Mouse (Mus musculus): ENCODE results near the gene She.

Gene She

GRCm38 (mm10) chr3:89863716-89864509 is 32.7 kb downstream of the She start:
- peak; percentile 52 to 73 for DNase-seq

- DNase-seq, result peak in 1 of 2 experiments; percentile 48
These were observed 33.9 kb downstream of the She start for GRCm38 (mm10) chr3:89865020-89865419.

GRCm38 (mm10) chr3:89865764-89866163 is 34.6 kb downstream of the She start:
- no peak for DNase-seq

GRCm38 (mm10) chr3:89867651-89868050 is 36.5 kb downstream of the She start:
- DNase-seq, result no peak

GRCm38 (mm10) chr3:89868357-89868756 is 37.2 kb downstream of the She start:
- peak in 1 of 2 experiments; percentile 50 for DNase-seq

GRCm38 (mm10) chr3:89868956-89869355 is 37.8 kb downstream of the She start:
- no peak for DNase-seq

GRCm38 (mm10) chr3:89869556-89869955 is 38.4 kb downstream of the She start:
- peak; percentile 45 to 53 for DNase-seq

- no peak for DNase-seq
These were observed 39.5 kb downstream of the She start for GRCm38 (mm10) chr3:89870472-89871271.

- no peak for DNase-seq
These were observed 40.3 kb downstream of the She start for GRCm38 (mm10) chr3:89871339-89871914.

- DNase-seq, result peak in 1 of 2 experiments; percentile 40
These were observed 41.0 kb downstream of the She start for GRCm38 (mm10) chr3:89872209-89872608.

- DNase-seq, result peak in 1 of 2 experiments; percentile 42
These were observed 41.5 kb downstream of the She start for GRCm38 (mm10) chr3:89872684-89873083.

- DNase-seq, result no peak
These were observed 42.9 kb downstream of the She start for GRCm38 (mm10) chr3:89874076-89874475.

- no peak for DNase-seq
These were observed 43.9 kb downstream of the She start for GRCm38 (mm10) chr3:89875021-89875420.

GRCm38 (mm10) chr3:89875781-89876180 is 44.6 kb downstream of the She start:
- DNase-seq, result no peak

GRCm38 (mm10) chr3:89876469-89876868 is 45.3 kb downstream of the She start:
- DNase-seq, result no peak

- DNase-seq, result no peak
These were observed 46.0 kb downstream of the She start for GRCm38 (mm10) chr3:89877129-89877528.

- DNase-seq, result no peak
These were observed 47.3 kb downstream of the She start for GRCm38 (mm10) chr3:89878456-89878855.

- no peak for DNase-seq
These were observed 48.2 kb downstream of the She start for GRCm38 (mm10) chr3:89879326-89879725.

- DNase-seq, result no peak
These were observed 49.1 kb downstream of the She start for GRCm38 (mm10) chr3:89880036-89880851.

- DNase-seq, result no peak
These were observed 51.5 kb downstream of the She start for GRCm38 (mm10) chr3:89882556-89883181.

- DNase-seq, result no peak
These were observed 52.4 kb downstream of the She start for GRCm38 (mm10) chr3:89883582-89884041.

GRCm38 (mm10) chr3:89885766-89886165 is 54.6 kb downstream of the She start:
- DNase-seq, result no peak
